Comparison of ENCODE assay signal across 8 mouse cellular contexts in genomic region chr19:10040866-10041387, GRCm38 (mm10). TPM values are rescaled to one million over a fixed set of nuclear protein-coding genes. Genes with fewer than 3 reads are reported as not detected.
DNase-seq lines count a peak whose midpoint lies in the region; ATAC-seq and TF ChIP-seq lines count a peak whose summit lies in the region.

No protein-coding gene starts in this region.

- H3K9ac ChIP-seq in lung, embryonic 14.5 days, result peak overlapping the region; percentile 70
- peak overlapping the region; percentile 74 for H3K9ac ChIP-seq in hindbrain, postnatal 0 days (replicated peaks; ENCODE audit: low read length)
- H3K9ac ChIP-seq in neural tube, embryonic 13.5 days, result peak overlapping the region; percentile 80

- WGBS in lung, embryonic 14.5 days, result 5% methylated on average over 17 of the region's 20 CpGs
- 7% methylated on average over 20 of the region's 20 CpGs for WGBS in embryonic facial prominence, embryonic 10.5 days
- 4% methylated on average over 17 of the region's 20 CpGs for WGBS in hindbrain, postnatal 0 days
- WGBS in neural tube, embryonic 13.5 days, result 4% methylated on average over 20 of the region's 20 CpGs

- H3K4me1 ChIP-seq in lung, embryonic 14.5 days (ENCODE audit: insufficient read depth), result peaks cover 40% of the 10 kb centered on the region
- H3K4me1 ChIP-seq in embryonic facial prominence, embryonic 10.5 days, result peaks cover 24% of the 10 kb centered on the region
- peaks cover 18% of the 10 kb centered on the region; the same call in 1 of the 2 replicates for H3K4me1 ChIP-seq in hindbrain, postnatal 0 days (ENCODE audit: insufficient read depth, low read length)
- peaks cover 30% of the 10 kb centered on the region for H3K4me1 ChIP-seq in neural tube, embryonic 13.5 days (replicated peaks)

- no peaks in the 10 kb centered on the region for H3K27me3 ChIP-seq in lung, embryonic 14.5 days (ENCODE audit: insufficient read depth, low read length)
- peaks cover 36% of the 10 kb centered on the region for H3K27me3 ChIP-seq in embryonic facial prominence, embryonic 10.5 days (replicated peaks; ENCODE audit: low read depth, poor library complexity, severe bottlenecking)
- no peaks in the 10 kb centered on the region for H3K27me3 ChIP-seq in hindbrain, postnatal 0 days (ENCODE audit: insufficient read depth, low read length)
- no peaks in the 10 kb centered on the region; the same call in 1 of the 2 replicates for H3K27me3 ChIP-seq in neural tube, embryonic 13.5 days

- intact Hi-C loops in left cerebral cortex, postnatal 10 days (cut with DNase I), result no loop called here

- peak overlapping the region; percentile 71 for H3K4me3 ChIP-seq in lung, embryonic 14.5 days (ENCODE audit: low read depth, low read length)
- peak overlapping the region; percentile 73 for H3K4me3 ChIP-seq in embryonic facial prominence, embryonic 10.5 days
- H3K4me3 ChIP-seq in hindbrain, postnatal 0 days (ENCODE audit: low read length), result peak overlapping the region; percentile 71
- H3K4me3 ChIP-seq in neural tube, embryonic 13.5 days, result peak overlapping the region; percentile 59

- H3K27ac ChIP-seq in lung, embryonic 14.5 days (ENCODE audit: low read depth), result peak overlapping the region; percentile 10
- H3K27ac ChIP-seq in embryonic facial prominence, embryonic 10.5 days (replicated peaks), result peak overlapping the region; percentile 81
- peak overlapping the region; percentile 67 for H3K27ac ChIP-seq in hindbrain, postnatal 0 days
- H3K27ac ChIP-seq in neural tube, embryonic 13.5 days (replicated peaks), result 0 out of 2 replicates have a peak overlapping the region, but pooled peaks have one; percentile 0

- no peak for DNase-seq in lung, embryonic 14.5 days
- DNase-seq in lung, postnatal 10 days, result no peak
- DNase-seq in embryonic facial prominence, embryonic 10.5 days (ENCODE audit: low spot score), result no peak
- DNase-seq in hindbrain, postnatal 0 days (ENCODE audit: low spot score), result peak; percentile 36
- no peak for DNase-seq in left cerebral cortex, postnatal 10 days (ENCODE audit: extremely low spot score in 1 of 2, low spot score in 2 of 2)
- DNase-seq in testis, postnatal 10 days (ENCODE audit: low spot score), result no peak
- no peak for DNase-seq in kidney, postnatal 4 days

- ATAC-seq in lung, embryonic 14.5 days (ENCODE audit: insufficient read depth), result peak; percentile 1; the same call in 1 of the 2 replicates
- peak; percentile 8; the same call in 1 of the 2 replicates for ATAC-seq in hindbrain, postnatal 0 days
- peak; percentile 16; the same call in 1 of the 2 replicates for ATAC-seq in neural tube, embryonic 13.5 days (ENCODE audit: low read depth)

- peak overlapping the region; percentile 91 for H3K4me2 ChIP-seq in lung, embryonic 14.5 days
- H3K4me2 ChIP-seq in hindbrain, postnatal 0 days (ENCODE audit: low read depth, low read length), result peak overlapping the region; percentile 88
- H3K4me2 ChIP-seq in neural tube, embryonic 13.5 days, result peak overlapping the region; percentile 97

- TF ChIP-seq CTCF in lung, embryonic 14.5 days (IDR thresholded peaks at IDR 0.05; ENCODE audit: low read depth), result no peak
- TF ChIP-seq CTCF in hindbrain, postnatal 0 days (IDR thresholded peaks at IDR 0.05; ENCODE audit: low read depth), result peak; percentile 27

- no peaks in the 10 kb centered on the region for H3K9me3 ChIP-seq in lung, embryonic 14.5 days (ENCODE audit: low read depth, low read length)
- H3K9me3 ChIP-seq in embryonic facial prominence, embryonic 10.5 days, result no peaks in the 10 kb centered on the region
- H3K9me3 ChIP-seq in hindbrain, postnatal 0 days (ENCODE audit: low read length), result no peaks in the 10 kb centered on the region
- no peaks in the 10 kb centered on the region for H3K9me3 ChIP-seq in neural tube, embryonic 13.5 days

- H3K36me3 ChIP-seq in lung, embryonic 14.5 days (ENCODE audit: insufficient read depth), result peaks cover 14% of the 10 kb centered on the region
- peaks cover 7% of the 10 kb centered on the region for H3K36me3 ChIP-seq in embryonic facial prominence, embryonic 10.5 days (replicated peaks)
- no peaks in the 10 kb centered on the region for H3K36me3 ChIP-seq in hindbrain, postnatal 0 days (ENCODE audit: insufficient read depth, low read length)
- no peaks in the 10 kb centered on the region for H3K36me3 ChIP-seq in neural tube, embryonic 13.5 days

RNA-seq across cellular contexts. Expression of gene Fads3, which starts 0.4 kb away (rescaled TPM):
- 31.1 and 38.8 TPM in 2 replicates for polyA plus RNA-seq in lung, embryonic 14.5 days (2014; fragmentation: Nextera tagmentation; extraction: Ambion mirVana)
- 4.0 and 4.3 TPM in 2 replicates for polyA plus RNA-seq in embryonic facial prominence, embryonic 10.5 days (2016; fragmentation: Nextera tagmentation; extraction: Ambion mirVana)
- 52.5 and 59.0 TPM in 2 replicates for total RNA-seq in hindbrain, postnatal 0 days (2014; rRNA removed)
- polyA plus RNA-seq in hindbrain, postnatal 0 days (2015; fragmentation: Nextera tagmentation; extraction: Ambion mirVana), result 35.1 and 37.4 TPM in 2 replicates
- 18.8 and 19.1 TPM in 2 replicates for polyA plus RNA-seq in neural tube, embryonic 13.5 days (2015; fragmentation: Nextera tagmentation; extraction: Ambion mirVana)
- 10 to 100 TPM; 49.0 to 49.5 TPM for total RNA-seq in left cerebral cortex, postnatal 10 days (2021)

RNA-seq across cellular contexts. Expression of gene Rab3il1, which starts 39.5 kb away (rescaled TPM):
- 30.9 and 34.0 TPM in 2 replicates for polyA plus RNA-seq in lung, embryonic 14.5 days (2014; fragmentation: Nextera tagmentation; extraction: Ambion mirVana)
- polyA plus RNA-seq in embryonic facial prominence, embryonic 10.5 days (2016; fragmentation: Nextera tagmentation; extraction: Ambion mirVana), result 51.7 and 57.4 TPM in 2 replicates
- total RNA-seq in hindbrain, postnatal 0 days (2014; rRNA removed), result 19.7 and 23.0 TPM in 2 replicates
- 20.1 and 22.2 TPM in 2 replicates for polyA plus RNA-seq in hindbrain, postnatal 0 days (2015; fragmentation: Nextera tagmentation; extraction: Ambion mirVana)
- polyA plus RNA-seq in neural tube, embryonic 13.5 days (2015; fragmentation: Nextera tagmentation; extraction: Ambion mirVana), result 25.2 and 26.2 TPM in 2 replicates
- 10 to 100 TPM in 1 of 2 experiments, 1 to 10 TPM in 1; 9.7 to 10.9 TPM for total RNA-seq in left cerebral cortex, postnatal 10 days (2021)

RNA-seq across cellular contexts. Expression of gene Best1, which starts 39.5 kb away (rescaled TPM):
- 1.0 and 1.4 TPM in 2 replicates for polyA plus RNA-seq in lung, embryonic 14.5 days (2014; fragmentation: Nextera tagmentation; extraction: Ambion mirVana)
- polyA plus RNA-seq in embryonic facial prominence, embryonic 10.5 days (2016; fragmentation: Nextera tagmentation; extraction: Ambion mirVana), result 1.6 TPM in 2 replicates
- 0.86 and 1.5 TPM in 2 replicates for total RNA-seq in hindbrain, postnatal 0 days (2014; rRNA removed)
- 2.6 and 3.0 TPM in 2 replicates for polyA plus RNA-seq in hindbrain, postnatal 0 days (2015; fragmentation: Nextera tagmentation; extraction: Ambion mirVana)
- polyA plus RNA-seq in neural tube, embryonic 13.5 days (2015; fragmentation: Nextera tagmentation; extraction: Ambion mirVana), result 1.0 and 1.5 TPM in 2 replicates
- 1 to 10 TPM; 1.2 to 1.8 TPM for total RNA-seq in left cerebral cortex, postnatal 10 days (2021)

Comparison
In these comparisons a context has a peak if more than half of its experiments do, and no peak if none do; other contexts are left out.
1. H3K27ac ChIP-seq: peak in every context shown above with its lines; median percentile 81 in embryonic facial prominence, embryonic 10.5 days; 67 in hindbrain, postnatal 0 days; 10 in lung, embryonic 14.5 days; 0 in neural tube, embryonic 13.5 days.